Mouse (Mus musculus): ENCODE results near the gene Kcnj9. TPM values are rescaled to one million over a fixed set of nuclear protein-coding genes. Genes with fewer than 3 reads are reported as not detected.

The Kcnj9 gene
- total RNA-seq, 2 experiments from 2014 or later, result not detected

DNA sequence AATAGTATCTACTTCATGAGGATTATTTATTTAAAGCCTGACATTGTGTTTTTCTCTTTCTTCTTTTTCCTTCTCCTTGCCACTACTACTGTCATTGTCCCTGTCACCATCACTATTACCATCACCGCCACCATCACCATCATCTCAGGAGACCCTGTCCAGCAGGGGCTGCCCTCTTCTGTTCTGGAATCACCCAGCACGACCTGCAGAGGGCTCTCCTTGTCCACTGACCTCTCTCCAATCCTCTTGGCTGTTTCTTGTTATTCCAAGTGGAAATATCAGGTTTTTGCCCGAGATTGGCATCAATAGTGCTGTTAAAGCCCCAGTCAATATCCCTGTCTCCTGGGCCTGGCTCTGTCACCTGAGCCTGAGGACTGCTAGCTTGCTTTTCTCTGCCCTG is 4.4 kb upstream of the Kcnj9 start:
- no peak for DNase-seq

DNA sequence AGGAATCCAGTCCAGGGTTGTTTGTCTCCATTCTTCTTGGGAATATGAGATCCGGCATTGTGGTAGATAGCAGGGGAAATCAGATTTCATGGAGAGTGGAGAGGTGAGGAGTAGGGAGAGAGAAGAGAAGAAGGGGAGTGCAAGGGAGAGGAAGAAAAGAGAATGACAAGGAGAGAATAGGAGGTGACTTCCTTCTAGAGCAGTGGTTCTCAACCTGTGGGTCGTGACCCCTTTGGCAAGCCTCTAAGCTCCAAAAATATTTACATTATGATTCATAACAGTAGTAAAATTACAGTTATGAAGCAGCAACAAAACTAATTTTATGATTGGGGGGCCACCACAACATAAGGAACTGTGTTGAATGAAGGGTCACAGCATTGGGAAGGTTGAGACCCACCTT is 3.8 kb upstream of the Kcnj9 start:
- DNase-seq, result no peak

DNA sequence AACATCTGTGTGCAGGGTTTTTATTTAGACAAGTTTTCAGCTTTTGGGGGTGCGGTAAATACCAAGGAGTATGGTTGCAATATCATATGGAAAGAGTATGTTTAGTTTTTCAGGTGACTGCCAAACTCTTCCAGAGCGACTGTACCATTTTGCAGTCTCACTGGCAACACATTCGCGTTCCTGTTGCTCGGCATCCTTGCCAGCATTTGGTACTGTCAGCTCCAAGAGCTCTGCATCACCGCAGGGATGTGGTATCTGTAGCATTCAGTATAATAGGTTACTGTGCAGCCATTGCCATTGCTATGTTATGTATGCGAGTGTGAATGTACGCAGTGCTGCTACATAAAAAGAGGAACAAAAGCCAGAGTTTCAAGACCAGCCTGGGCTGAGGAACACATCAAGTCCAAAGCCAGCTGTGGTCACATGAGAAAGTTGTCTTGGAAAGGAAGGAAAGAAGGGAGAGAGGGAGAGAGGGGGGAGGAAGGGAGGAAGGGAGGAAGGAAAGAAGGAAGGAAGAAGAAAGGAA is 2.4 kb upstream of the Kcnj9 start:
- DNase-seq, result no peak

DNA sequence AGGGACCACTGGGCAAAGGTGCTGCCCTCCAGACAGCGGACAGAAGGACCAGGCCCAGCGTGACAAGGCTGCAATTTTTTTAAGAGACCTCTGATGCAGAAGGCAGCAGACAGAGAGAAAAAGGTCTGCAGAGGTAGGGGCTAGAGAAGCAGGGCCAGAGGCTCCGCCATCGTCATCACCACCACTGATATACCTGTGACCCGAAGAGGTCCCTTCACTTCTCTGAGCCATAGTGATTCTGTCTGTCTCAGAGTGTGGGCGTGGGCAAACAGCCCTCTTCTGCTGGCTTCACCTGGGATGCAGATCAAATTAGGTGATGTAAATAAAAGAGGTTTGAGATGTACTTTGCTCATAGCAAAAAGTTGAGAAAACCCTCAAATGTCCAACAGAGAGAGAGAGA is 498 bp upstream of the Kcnj9 start:
- DNase-seq, result no peak

DNA sequence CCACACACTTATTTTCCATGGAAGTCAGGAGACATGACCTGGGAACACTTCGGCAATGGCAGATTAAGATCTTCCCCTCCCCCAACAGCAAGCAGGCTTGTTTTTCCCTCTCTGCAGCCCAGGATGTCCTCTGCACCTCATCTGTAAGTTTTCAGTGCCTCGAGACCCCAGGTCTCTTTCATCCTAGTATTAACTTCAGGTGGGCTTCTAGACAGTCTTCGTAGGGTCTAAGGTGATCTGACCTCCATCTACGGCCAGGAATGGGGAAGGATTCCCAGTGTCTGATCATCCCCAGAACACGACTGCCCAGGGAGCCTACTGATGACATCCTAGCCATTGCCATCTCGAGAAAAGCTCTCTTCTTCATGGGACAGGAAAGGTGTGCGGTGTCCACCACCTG is 657 bp downstream of the Kcnj9 start:
- no peak for DNase-seq

DNA sequence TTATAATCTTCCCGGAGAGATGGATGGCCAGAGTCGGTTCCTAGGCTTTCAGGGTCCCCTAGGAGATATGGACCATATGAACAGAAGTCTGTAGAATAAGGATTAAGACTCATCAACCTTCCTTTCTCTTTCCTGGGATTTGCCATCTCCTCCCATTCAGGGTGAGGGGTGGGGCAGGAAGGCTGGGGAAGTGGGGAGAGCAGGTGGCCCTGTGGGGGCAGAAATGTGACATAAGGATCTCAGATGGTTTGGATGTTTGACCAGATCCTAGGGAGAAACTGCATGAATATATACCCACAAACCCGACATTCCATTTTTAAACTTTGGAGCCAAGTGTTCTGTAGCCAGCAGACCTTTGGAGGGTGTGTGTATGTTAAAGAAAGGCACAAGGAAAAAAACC is 1.1 kb downstream of the Kcnj9 start:
- DNase-seq, result no peak

DNA sequence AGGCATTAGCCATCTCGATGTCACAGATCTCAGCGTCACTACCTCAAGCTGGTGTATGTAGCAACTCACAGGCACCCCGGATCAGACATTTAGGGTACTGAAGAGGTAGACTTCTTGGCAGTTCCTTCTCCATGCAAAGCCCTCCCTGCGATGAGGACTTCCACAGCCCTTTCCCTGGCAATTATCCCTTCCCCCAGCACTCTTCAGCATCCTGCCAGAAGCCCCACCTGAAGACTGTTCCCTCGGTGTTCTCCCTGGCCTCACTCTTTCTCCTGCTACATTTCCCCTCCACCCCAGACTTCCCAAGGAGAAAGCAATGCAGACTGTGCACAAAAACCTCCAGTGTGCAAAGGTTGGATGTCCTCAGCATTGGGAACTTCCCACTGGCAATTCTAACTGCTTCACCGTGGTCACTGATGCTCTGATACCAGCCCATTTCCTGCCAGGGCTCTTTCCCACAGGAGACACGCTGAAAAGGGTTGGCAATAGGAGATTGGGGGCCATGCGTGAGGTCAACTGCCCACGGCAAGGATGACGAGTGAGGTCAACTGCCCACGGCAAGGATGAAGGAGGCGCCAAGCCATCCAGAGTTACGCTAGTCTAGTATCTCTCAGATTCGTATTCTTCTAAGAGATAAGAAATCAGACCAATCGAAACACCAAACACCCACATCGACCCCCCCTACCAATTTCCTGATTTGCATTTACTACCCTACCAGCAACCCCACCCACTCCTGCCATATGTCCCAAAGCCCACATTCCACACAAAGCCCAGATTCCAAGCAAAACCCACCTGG is 1.7 kb downstream of the Kcnj9 start:
- DNase-seq, result no peak

DNA sequence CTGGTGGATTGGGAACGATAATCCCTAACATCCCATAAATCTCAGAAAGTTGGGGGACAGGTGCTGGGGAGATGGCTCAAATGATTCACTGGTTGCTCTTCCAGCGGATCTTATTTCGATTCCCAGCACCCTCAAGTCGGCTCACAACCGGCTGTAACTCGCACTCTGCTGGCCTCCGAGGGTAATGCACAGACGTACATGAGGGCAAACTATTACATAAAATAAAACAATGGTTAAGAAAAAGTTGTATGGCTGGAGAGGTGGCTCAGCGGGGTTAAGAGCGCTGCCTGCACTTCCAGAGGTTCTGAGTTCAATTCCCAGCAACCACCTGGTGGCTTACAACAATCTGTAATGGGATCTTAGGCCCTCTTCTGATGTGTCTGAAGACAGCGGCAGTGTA is 2.4 kb downstream of the Kcnj9 start:
- no peak for DNase-seq

DNA sequence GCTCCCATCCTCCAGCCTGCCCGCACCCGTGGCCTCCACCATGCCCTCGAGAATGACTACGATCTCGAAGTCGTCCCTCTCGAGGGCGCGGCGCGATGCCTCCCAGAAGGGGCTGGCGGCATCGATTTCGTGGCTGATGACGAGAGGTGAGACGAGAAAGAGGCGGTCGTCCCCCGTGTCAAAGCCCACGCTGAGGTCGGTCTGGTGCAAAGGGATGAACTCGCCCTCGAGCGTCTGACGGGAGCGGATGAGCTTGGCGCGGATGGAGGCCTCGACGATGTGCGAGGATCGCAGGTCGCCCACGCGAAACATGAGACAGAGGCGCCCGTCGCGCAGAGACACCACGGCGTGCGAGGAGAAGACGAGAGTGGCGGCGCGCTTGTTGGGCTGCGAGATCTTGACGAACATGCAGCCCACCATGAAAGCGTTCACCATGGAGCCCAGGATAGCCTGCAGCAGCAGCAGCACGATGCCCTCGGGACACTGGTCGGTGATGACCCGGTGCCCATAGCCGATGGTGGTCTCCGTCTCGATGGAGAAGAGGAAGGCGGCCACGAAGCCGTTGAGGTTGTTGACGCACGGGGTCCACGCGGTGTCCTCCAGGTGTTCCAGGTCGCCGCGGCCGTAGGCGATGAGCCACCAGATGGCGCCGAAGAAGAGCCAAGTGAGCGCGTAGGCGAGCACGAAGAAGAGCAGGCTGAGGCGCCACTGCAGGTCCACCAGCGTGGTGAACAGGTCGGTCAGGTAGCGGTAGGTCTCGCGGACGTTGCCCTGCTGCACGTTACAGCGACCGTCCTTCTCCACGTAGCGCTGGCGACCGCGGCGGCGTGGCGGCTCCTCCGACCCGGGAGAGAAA is 3.2 kb downstream of the Kcnj9 start:
- DNase-seq, result peak; percentile 66 to 75

DNA sequence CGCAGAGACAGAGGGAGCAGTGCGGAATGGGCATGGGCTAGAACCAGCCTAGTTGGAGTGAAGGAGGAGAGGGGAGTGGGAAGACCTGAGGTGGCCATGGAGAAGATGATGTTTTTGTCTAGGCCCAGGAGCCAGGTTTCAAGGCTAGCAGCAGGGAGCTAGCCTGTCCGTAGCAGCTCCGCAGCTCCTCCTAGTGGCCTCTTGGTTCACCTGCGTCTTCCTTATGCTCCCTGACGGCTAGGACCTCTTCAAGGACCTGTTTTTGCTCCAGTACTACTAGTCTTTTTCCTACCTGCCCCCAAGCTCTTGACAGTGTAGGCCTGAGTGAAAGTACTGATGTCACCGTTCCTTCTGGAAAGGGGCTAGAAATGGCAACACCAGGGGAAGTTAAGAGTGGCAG is 4.4 kb downstream of the Kcnj9 start:
- DNase-seq, result peak; percentile 73 to 86

DNA sequence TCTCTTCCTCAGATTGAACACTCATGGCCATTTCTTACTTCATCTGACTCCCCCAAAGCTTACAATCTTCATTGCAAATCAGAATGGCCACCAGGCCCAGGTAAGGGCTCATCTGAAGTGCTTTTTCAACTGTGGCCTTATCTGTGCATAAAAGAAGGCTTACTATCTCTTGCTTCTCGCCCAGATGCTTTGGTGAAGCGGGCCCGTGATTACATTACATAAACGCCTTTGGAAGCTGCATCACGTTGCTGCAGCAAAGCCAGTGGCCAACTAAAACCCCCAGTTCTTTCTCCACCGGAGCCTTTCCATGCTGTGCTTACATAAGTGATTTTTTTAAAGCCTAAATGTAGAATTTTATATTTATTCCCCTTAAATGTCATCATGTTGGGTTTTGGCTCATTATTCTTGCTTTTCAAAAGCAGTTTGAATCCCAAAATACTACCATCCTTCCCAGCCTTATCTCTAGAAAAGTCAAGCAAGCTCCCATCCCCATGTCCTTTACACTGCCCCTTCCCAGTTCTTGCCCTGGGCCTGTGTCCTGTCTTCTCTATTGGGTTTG is 5.2 kb downstream of the Kcnj9 start:
- no peak for DNase-seq

DNA sequence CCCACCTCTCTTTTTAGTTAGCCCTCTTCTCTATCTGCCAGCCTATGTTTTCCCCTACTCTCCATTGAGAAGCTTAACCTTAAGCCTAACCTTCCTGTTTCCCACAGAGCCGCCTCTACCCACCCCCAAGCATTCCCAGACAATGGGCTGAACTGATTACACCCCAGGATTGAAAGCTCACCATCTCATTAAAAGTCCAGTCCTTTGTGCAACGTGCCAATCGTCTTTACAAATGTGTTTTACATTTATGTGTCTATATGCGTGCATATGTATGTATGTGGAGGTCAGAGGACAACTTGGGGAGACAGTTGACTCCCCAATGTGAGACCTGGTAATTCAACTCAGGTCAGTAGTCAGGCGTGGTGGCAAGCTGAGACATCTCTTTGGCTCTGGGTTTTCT is 5.8 kb downstream of the Kcnj9 start:
- DNase-seq, result no peak

DNA sequence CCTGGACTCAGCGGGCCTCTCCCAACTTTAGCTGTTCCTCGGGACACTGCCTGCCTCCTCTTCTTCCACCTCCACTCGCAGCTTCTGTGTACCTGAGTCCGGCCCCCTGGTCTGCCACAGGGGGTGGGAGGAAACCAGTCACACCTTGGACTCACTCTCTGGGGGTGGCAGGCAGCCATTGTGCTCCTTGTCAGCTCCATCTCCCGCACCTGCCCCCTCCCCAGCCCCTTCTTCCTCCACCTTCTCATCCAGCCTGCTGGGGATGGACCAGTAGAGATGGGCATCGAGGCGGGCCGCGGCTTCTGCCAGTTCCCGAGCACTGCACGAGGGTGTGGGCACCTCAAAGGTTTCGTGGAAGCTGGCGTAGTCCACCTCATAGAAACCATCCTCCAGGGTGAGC is 6.4 kb downstream of the Kcnj9 start:
- no peak for DNase-seq

DNA sequence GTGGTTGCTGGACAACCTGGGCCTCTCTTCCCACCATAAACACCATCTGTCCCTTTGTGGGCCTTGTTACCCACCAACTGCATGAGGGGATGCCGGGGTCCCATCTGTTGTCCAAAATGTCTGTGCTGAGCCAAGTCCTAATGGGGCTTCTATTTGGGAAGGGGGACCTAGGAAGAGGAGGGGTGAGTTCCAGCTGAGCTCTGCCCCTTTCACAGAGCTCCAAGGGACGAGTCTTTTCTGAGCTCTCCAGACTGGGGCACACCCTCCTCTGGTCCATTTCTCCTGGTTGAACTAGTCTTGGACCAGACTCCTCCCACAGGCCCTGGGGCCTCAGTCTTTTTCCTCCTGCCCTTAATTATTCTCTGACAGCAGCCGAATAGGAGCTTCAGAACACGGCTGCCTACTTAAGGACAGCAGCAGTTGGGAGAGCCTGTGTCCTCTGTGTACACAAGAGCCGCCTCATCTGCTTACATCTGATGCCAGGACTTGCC is 9.2 kb downstream of the Kcnj9 start:
- DNase-seq, result no peak

DNA sequence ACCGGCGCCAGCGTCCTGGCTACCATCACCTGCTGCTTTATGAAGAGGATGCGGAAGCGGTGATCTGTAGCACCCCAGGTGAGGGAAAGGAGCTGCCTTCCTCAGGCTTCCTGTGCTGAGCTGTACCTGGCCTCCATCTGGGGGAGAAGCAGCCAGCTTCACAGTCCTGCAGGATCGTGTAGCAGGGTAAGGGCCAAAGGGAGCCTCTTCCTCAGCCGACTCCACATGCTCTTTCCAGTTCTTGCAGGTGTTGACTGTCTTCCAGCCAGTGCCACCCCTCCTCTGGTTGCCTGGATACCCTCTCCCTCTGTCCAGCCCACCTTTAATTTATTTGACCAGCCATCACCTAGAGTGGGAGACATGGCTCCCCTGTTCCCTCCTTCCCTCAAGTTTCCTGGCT is 9.8 kb downstream of the Kcnj9 start:
- no peak for DNase-seq

DNA sequence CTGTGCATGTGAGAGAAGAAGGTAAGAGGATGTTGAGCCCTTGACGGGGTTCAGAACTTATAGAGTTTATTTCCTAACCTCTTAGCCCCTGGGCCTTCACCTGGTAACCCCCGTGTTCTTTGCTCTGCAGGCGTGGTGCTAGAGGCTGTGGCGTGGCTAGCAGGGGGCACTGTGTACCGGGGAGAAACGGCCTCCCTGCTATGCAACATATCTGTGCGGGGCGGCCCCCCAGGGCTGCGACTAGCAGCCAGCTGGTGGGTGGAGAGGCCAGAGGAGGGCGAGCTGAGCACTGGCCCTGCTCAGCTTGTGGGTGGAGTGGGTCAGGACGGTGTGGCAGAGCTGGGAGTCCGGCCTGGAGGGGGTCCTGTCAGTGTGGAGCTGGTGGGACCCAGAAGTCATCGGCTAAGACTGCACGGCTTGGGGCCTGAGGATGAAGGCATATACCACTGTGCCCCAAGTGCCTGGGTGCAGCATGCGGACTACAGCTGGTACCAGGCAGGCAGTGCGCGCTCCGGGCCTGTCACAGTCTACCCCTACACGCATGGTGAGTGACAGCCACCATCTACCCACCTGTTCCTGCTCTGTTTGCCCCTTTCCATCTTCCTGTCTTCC is 10.6 kb downstream of the Kcnj9 start:
- DNase-seq, result no peak

DNA sequence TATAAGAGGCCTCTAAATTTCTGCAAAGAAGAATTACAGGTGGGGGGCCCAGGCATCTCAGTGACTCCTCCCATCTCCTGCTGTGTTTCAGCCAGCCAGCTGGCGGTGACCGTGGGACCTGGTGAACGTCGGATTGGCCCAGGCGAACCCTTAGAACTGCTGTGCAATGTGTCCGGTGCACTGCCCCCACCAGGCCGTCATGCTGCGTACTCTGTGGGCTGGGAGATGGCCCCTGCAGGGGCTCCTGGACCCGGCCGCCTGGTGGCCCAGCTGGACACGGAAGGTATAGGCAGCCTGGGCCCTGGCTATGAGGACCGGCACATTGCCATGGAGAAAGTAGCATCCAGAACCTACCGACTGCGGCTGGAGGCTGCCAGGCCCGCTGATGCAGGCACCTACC is 11.2 kb downstream of the Kcnj9 start:
- no peak for DNase-seq

DNA sequence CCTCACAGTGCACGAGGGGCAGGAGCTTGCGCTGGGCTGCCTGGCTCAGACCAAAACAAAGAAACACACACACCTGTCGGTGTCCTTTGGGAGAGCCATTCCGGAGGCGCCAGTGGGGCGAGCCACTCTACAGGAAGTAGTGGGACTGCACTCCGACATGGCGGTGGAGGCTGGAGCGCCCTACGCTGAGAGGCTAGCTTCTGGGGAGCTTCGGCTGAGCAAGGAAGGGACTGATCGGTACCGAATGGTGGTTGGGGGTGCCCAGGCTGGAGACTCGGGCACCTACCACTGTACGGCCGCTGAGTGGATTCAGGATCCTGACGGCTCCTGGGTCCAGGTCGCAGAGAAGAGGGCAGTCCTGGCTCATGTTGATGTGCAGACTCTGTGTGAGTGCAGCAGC is 11.7 kb downstream of the Kcnj9 start:
- no peak for DNase-seq

DNA sequence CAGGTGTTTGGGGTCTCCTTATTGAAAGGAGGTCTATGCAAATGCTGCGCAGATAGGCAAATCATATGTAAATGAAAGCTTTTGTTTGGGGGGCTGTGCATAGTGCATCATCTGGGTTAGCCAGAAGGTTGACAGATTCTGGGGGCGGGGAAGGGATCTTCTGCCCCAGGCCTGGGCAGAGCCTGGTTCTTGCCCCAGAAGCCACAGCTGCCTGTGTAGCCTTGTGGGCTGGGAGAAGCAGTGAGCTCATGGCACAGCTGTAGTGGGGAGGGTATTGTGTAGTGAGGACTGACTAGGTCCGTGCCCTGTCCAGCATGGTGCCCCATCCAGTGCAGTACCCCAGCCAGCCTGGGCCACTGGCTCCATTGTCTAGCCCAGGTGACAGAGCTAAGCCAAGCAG is 14.2 kb downstream of the Kcnj9 start:
- DNase-seq, result no peak

DNA sequence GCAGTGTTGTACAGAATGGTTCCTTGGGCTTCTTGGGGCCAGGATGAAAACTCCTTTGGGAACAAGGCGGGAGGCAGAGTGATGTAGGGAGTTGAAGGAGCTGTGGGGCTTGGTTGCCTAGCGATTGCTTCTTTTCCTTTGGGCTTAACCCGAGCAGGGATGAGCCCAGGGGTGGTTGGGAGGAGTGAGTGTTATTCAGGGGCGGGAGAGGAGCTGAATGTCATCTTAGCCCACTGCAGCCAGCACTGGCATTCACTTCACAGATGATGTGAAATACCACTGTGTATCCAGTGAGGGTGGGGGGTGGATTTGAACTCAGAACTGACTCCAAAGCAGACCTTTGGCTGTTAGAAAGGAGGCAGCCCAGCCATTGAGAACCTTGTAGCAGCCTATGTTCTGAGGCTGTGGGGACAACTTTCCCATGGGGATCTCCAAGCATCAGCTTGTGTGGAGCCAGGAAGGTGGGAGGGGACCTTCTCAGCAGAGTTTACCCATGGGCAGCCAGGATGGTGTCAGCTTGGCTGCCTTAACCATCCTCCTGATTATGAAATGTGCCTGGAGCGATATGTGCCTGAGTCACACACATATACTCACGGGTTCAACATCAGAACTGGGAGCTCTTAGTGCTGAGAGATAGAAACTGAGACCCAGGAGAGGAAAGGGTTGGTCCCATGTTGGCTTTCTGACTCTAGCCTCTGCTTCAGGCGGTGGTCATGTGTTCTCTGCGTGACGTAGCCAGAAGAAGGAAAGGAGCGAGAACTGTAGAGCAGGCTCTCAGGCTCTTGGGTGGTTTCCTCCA is 15.3 kb downstream of the Kcnj9 start:
- DNase-seq, result no peak

DNA sequence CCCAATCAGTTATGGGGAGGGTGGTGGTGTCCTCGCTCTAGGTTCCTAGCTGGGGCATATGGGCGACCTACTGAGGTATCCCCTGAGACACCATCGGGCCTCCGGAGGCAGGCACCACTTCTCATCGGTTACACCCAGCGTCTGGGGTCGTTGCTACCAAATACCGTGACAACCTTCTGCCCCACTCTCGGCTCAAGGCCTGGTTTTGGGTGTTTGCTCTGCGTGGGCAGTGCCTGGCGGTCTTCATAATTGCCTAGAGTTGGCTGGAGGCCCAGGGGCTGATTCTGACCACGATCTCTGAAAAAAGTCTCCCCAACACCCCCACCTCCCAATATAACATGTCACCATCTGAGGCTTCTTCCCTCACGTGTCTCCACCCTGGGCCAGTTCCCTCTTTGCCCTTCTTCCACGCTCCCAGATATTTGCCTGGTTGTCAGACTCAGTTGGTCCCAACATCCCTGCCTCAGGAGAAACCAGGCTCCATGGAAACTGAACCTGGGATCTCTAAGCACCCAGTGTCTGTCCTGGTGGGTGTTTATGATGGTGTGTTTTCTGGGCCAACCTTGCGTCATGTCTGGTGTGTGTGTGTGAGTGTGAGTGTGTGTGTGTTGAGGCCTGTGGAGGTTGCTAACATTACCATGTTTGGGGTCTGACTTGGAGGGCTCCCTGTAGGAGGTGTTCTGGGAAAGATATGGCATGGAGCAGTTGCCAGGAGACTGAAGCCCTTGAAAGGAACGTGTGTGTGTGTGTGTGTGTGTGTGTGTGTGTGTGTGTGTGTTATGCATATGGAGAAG is 16.2 kb downstream of the Kcnj9 start:
- DNase-seq, result no peak

All from heart, adult 18-20 months (tissue).